Mouse (Mus musculus) gastrocnemius, postnatal 10 days (tissue): ENCODE measurements around the gene Psmc3. TPM values are rescaled to one million over a fixed set of nuclear protein-coding genes. Genes with fewer than 3 reads are reported as not detected.
"Not testable (repeated sequence)": the region's sequence is repeated elsewhere in the genome, so short reads cannot be mapped to it uniquely, and the experiment has no call there.

ENCODE experiments used
- DNase-seq: peaks from one replicate; pipeline ENCODE4 v3.0.0; 2021; ENCODE audit warnings: mixed read lengths
- long read RNA-seq, 2 experiments: library from polyadenylated mRNA; stranded (forward); transcript quantifications; one replicate each; pipeline ENCODE4 v2.0.0; 2021
- total RNA-seq, 2 experiments: library from RNA; stranded (reverse); gene quantifications; 2 replicates each; pipeline ENCODE4 v1.2.3; 2021

The Psmc3 gene
- 100 to 1,000 TPM; 336 to 337 TPM for total RNA-seq
- long read RNA-seq, experiment 1, transcript Psmc3-202 (12 exons, 1,636 nt), result major isoform, 406 of 460 reads
- long read RNA-seq, experiment 1, partial matches to known transcripts, result 36 of 460 reads
- long read RNA-seq, experiment 1, other reads (novel, unspliced or antisense), result 17 of 460 reads
- long read RNA-seq, experiment 2, transcript Psmc3-202 (12 exons, 1,636 nt), result major isoform, 486 of 525 reads
- long read RNA-seq, experiment 2, partial matches to known transcripts, result 28 of 525 reads
- long read RNA-seq, experiment 2, other reads (novel, unspliced or antisense), result 11 of 525 reads

GRCm38 (mm10) chr2:91053934-91054382 is at the start of gene Psmc3:
TSS of gene Psmc3 (plus strand) at chr2:91054009.
- peak; percentile 99 for DNase-seq

- no peak for DNase-seq
Measured at GRCm38 (mm10) chr2:91008536-91008935, 45.3 kb upstream of the Psmc3 start.

- no peak for DNase-seq
Measured at GRCm38 (mm10) chr2:91013881-91014280, 39.9 kb upstream of the Psmc3 start.

GRCm38 (mm10) chr2:91015386-91015785 is 38.4 kb upstream of the Psmc3 start:
- no peak for DNase-seq

GRCm38 (mm10) chr2:91018061-91018788 is 35.6 kb upstream of the Psmc3 start:
- peak; percentile 44 for DNase-seq

- no peak for DNase-seq
Measured at GRCm38 (mm10) chr2:91019911-91020310, 33.9 kb upstream of the Psmc3 start.

- DNase-seq, result not testable (repeated sequence)
Measured at GRCm38 (mm10) chr2:91022266-91022665, 31.5 kb upstream of the Psmc3 start.

GRCm38 (mm10) chr2:91023131-91023530 is 30.7 kb upstream of the Psmc3 start:
- DNase-seq, result no peak

GRCm38 (mm10) chr2:91023956-91024355 is 29.9 kb upstream of the Psmc3 start:
- DNase-seq, result no peak

- no peak for DNase-seq
Measured at GRCm38 (mm10) chr2:91025081-91025516, 28.7 kb upstream of the Psmc3 start.

- DNase-seq, result no peak
Measured at GRCm38 (mm10) chr2:91026491-91026890, 27.3 kb upstream of the Psmc3 start.

GRCm38 (mm10) chr2:91027391-91028214 is 26.2 kb upstream of the Psmc3 start:
- DNase-seq, result no peak

GRCm38 (mm10) chr2:91031216-91031615 is 22.6 kb upstream of the Psmc3 start:
- no peak for DNase-seq

GRCm38 (mm10) chr2:91033000-91033399 is 20.8 kb upstream of the Psmc3 start:
- DNase-seq, result no peak

- DNase-seq, result peak; percentile 61
Measured at GRCm38 (mm10) chr2:91035385-91035784, 18.4 kb upstream of the Psmc3 start, which contains the start of gene Rapsn. TSS of gene Rapsn (plus strand) at chr2:91035620.

GRCm38 (mm10) chr2:91041786-91042185 is 12.0 kb upstream of the Psmc3 start:
- no peak for DNase-seq

- no peak for DNase-seq
Measured at GRCm38 (mm10) chr2:91042651-91043398, 11.0 kb upstream of the Psmc3 start.

- no peak for DNase-seq
Measured at GRCm38 (mm10) chr2:91044727-91045126, 9.1 kb upstream of the Psmc3 start.

- DNase-seq, result not testable (repeated sequence)
Measured at GRCm38 (mm10) chr2:91045805-91046204, 8.0 kb upstream of the Psmc3 start.

GRCm38 (mm10) chr2:91047359-91047758 is 6.5 kb upstream of the Psmc3 start:
- DNase-seq, result no peak

GRCm38 (mm10) chr2:91051917-91052316 is 1.9 kb upstream of the Psmc3 start:
- DNase-seq, result no peak

GRCm38 (mm10) chr2:91052752-91053151 is 1.1 kb upstream of the Psmc3 start:
- DNase-seq, result no peak
